Mouse (Mus musculus) erythroblast, embryonic 14.5 days (primary cell): Measurements from ENCODE around the gene Sfswap.

Experiments
- GATA1 ChIP-seq: IDR thresholded peaks from 2 replicates; pipeline ENCODE4 v1.6.1; 2012; ENCODE audit warnings: low read length, inconsistent platforms, mixed read lengths
- TAL1 ChIP-seq: IDR thresholded peaks from 3 replicates; pipeline ENCODE4 v1.6.1; 2012; ENCODE audit warnings: low read length, inconsistent platforms, mixed read lengths

- TF ChIP-seq GATA1 (no peak), TAL1 (no peak)
Measured at GRCm38 (mm10) chr5:129568596-129568995, 67.6 kb downstream of the Sfswap start.
